In the genomic region with DNA sequence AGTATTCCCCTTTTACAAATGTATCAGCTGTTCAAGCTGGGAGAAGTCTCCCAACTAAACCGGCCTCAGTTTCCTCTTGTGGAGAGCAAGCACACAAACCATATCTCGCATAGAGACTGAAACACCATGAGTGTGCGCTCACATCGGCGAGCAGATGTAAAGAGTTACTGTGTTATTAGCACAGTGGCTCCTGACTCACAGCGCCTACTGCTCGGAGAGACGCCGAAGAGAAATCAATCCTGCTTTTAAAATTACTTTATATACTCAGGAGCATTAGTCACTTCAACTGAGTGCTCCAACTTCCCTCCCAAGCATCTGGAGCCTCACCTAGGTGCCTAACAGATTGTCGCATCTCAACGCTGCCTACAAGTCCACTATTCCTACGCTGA, we compare ENCODE assay signal across 8 mouse cellular contexts. TPM values are rescaled to one million over a fixed set of nuclear protein-coding genes. Genes with fewer than 3 reads are reported as not detected.
DNase-seq lines count a peak whose midpoint lies in the region; ATAC-seq and TF ChIP-seq lines count a peak whose summit lies in the region.

No protein-coding gene starts in this region.

- peak; percentile 28 for DNase-seq in layer of hippocampus, adult 11-12 months (ENCODE audit: low spot score)
- no peak for DNase-seq in layer of hippocampus, postnatal 25 days (ENCODE audit: extremely low spot score in 1 of 2, low spot score in 1 of 2)
- DNase-seq in hindbrain, embryonic 10.5 days (ENCODE audit: low spot score) = no peak
- DNase-seq in ovary, postnatal 36 days (ENCODE audit: low spot score) = no peak

- 37% methylated on average over 12 of the region's 12 CpGs for WGBS in hindbrain, embryonic 10.5 days
- 37% methylated on average over 12 of the region's 12 CpGs for WGBS in midbrain, embryonic 12.5 days

- H3K4me3 ChIP-seq in cortical plate, adult 2 months (ENCODE audit: insufficient read depth, low read length) = peak overlapping the region; percentile 44
- peak overlapping the region; percentile 72 for H3K4me3 ChIP-seq in hindbrain, embryonic 10.5 days
- peak overlapping the region; percentile 67 for H3K4me3 ChIP-seq in midbrain, embryonic 12.5 days

- TF ChIP-seq CTCF in cortical plate, adult 2 months (IDR thresholded peaks at IDR 0.05; ENCODE audit: extremely low read depth, insufficient read depth, low read length) = no peak

- ATAC-seq in midbrain, embryonic 12.5 days (ENCODE audit: low FRiP score, low read depth) = no peak
- no peak for ATAC-seq in cerebellum, adult (ENCODE audit: insufficient number of reproducible peaks, low FRiP score, low TSS enrichment)
- no peak for ATAC-seq in granulocyte monocyte progenitor cell, adult 5-6 weeks (replicated peaks; ENCODE audit: poor library complexity, severe bottlenecking)

- TF ChIP-seq POLR2A in cortical plate, adult 2 months (IDR thresholded peaks at IDR 0.05; ENCODE audit: extremely low read depth, insufficient read depth, low read length) = no peak

- H3K4me2 ChIP-seq in midbrain, embryonic 12.5 days (replicated peaks) = peak overlapping the region; percentile 92

- H3K36me3 ChIP-seq in hindbrain, embryonic 10.5 days = no peaks in the 10 kb centered on the region
- no peaks in the 10 kb centered on the region for H3K36me3 ChIP-seq in midbrain, embryonic 12.5 days

- peaks cover 64% of the 10 kb centered on the region for H3K27me3 ChIP-seq in hindbrain, embryonic 10.5 days (ENCODE audit: insufficient read depth, poor library complexity, severe bottlenecking)
- peaks cover 31% of the 10 kb centered on the region for H3K27me3 ChIP-seq in midbrain, embryonic 12.5 days

- H3K4me1 ChIP-seq in cortical plate, adult 2 months (ENCODE audit: control insufficient read depth, insufficient read depth, low read length) = no peaks in the 10 kb centered on the region; the same call in 1 of the 2 replicates
- peaks cover 14% of the 10 kb centered on the region for H3K4me1 ChIP-seq in hindbrain, embryonic 10.5 days (replicated peaks)
- peaks cover 13% of the 10 kb centered on the region for H3K4me1 ChIP-seq in midbrain, embryonic 12.5 days

- H3K9me3 ChIP-seq in hindbrain, embryonic 10.5 days = peaks cover 8% of the 10 kb centered on the region
- 0 out of 2 replicates have a peak, but pooled peaks cover 3% of the 10 kb centered on the region for H3K9me3 ChIP-seq in midbrain, embryonic 12.5 days

- H3K9ac ChIP-seq in midbrain, embryonic 12.5 days (replicated peaks) = peak overlapping the region; percentile 77

- peak overlapping the region; percentile 69; the same call in 1 of the 2 replicates for H3K27ac ChIP-seq in cortical plate, adult 2 months (ENCODE audit: insufficient read depth, low read length)
- H3K27ac ChIP-seq in hindbrain, embryonic 10.5 days = peak overlapping the region; percentile 88
- H3K27ac ChIP-seq in midbrain, embryonic 12.5 days (replicated peaks) = no peak overlapping the region

RNA-seq across cellular contexts. Expression of a gene that starts 1.3 kb away (rescaled TPM):
- total RNA-seq in layer of hippocampus, postnatal 25 days (2021) = 10 to 100 TPM; 82.2 to 99.1 TPM
- 30.8 and 34.6 TPM in 2 replicates for polyA plus RNA-seq in cortical plate, adult 2 months (2012; rRNA removed)
- polyA plus RNA-seq in hindbrain, embryonic 10.5 days (2016; fragmentation: Nextera tagmentation; extraction: Ambion mirVana) = 14.7 and 18.5 TPM in 2 replicates
- 20.7 and 22.7 TPM in 2 replicates for polyA plus RNA-seq in midbrain, embryonic 12.5 days (2016; fragmentation: Nextera tagmentation; extraction: Ambion mirVana)
- 0.11 and 0.39 TPM in 2 replicates for total RNA-seq in granulocyte monocyte progenitor cell, adult 5-6 weeks (2014; fragmentation: Nextera tagmentation)
- 1.5 and 5.2 TPM in 2 replicates for total RNA-seq in granulocyte monocyte progenitor cell, adult 5-6 weeks (2017)

RNA-seq across cellular contexts. Expression of a gene that starts 56.7 kb away (rescaled TPM):
- 10 to 100 TPM; 66.2 to 74.1 TPM for total RNA-seq in layer of hippocampus, postnatal 25 days (2021)
- 80.4 and 87.9 TPM in 2 replicates for polyA plus RNA-seq in cortical plate, adult 2 months (2012; rRNA removed)
- 113 and 119 TPM in 2 replicates for polyA plus RNA-seq in hindbrain, embryonic 10.5 days (2016; fragmentation: Nextera tagmentation; extraction: Ambion mirVana)
- 129 and 135 TPM in 2 replicates for polyA plus RNA-seq in midbrain, embryonic 12.5 days (2016; fragmentation: Nextera tagmentation; extraction: Ambion mirVana)
- 63.3 and 65.3 TPM in 2 replicates for total RNA-seq in granulocyte monocyte progenitor cell, adult 5-6 weeks (2014; fragmentation: Nextera tagmentation)
- 88.6 and 89.8 TPM in 2 replicates for total RNA-seq in granulocyte monocyte progenitor cell, adult 5-6 weeks (2017)
